Mouse (Mus musculus): ENCODE measurements around the gene Gm48551. TPM values are rescaled to one million over a fixed set of nuclear protein-coding genes. Genes with fewer than 3 reads are reported as not detected.

Gene Gm48551
- polyA plus RNA-seq, 1 experiment from 2014 or later = 8.8 TPM

DNA sequence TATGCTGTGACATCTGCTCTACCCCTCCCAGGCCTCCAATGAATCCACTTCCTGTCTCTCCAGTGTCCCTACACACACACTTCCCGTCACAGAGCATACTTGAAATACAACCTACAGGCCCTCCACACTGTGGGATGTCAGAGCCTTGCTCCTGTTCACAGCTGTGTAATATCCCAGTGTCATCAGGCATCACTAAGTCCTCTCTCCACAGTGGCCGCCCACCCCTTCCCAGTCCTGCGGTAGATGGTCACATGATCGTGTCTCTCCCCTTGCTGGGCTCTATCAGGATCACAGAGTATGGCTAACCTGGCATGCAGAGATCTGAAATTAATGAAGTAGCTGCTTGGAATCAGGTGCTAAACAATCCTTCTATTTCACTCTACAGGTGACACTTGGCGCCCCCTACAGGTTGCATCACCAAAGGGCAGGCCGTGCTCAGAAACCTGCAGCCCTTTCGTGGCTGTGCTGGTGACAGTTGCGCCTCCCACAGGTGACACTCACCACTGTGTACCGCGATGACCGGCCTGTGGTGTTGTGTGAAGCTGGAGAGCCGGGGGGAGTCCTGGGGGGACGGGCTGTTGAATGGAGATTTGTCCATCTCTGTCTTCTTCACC, 21.4 kb downstream of the Gm48551 start:
- Histone ChIP-seq H3K36me3 (ENCODE audit: control insufficient read depth, insufficient read depth) (peaks cover 7% of the 10 kb centered on the region; the same call in 1 of the 2 replicates), H3K9ac (replicated peaks; ENCODE audit: low read depth, low read length) (no peak overlapping the region), H3K4me3 (replicated peaks; ENCODE audit: low read length) (no peak overlapping the region), H3K4me2 (ENCODE audit: low read length) (no peak overlapping the region), H3K27me3 (replicated peaks; ENCODE audit: control insufficient read depth, insufficient read depth, low read length) (no peaks in the 10 kb centered on the region), H3K4me1 (replicated peaks; ENCODE audit: control insufficient read depth, insufficient read depth, low read length) (peaks cover 44% of the 10 kb centered on the region), H3K9me3 (ENCODE audit: control insufficient read depth, low read length) (no peaks in the 10 kb centered on the region), H3K27ac (ENCODE audit: low read length) (no peak overlapping the region)
- no peak for ATAC-seq
- WGBS = 43% methylated on average over 13 of the region's 13 CpGs

GRCm38 (mm10) chr10:81406504-81407440, 22.5 kb downstream of the Gm48551 start:
- Histone ChIP-seq H3K9me3 (ENCODE audit: control insufficient read depth, low read length) (no peaks in the 10 kb centered on the region), H3K4me1 (replicated peaks; ENCODE audit: control insufficient read depth, insufficient read depth, low read length) (peaks cover 41% of the 10 kb centered on the region), H3K9ac (replicated peaks; ENCODE audit: low read depth, low read length) (no peak overlapping the region), H3K36me3 (ENCODE audit: control insufficient read depth, insufficient read depth) (peaks cover 7% of the 10 kb centered on the region; the same call in 1 of the 2 replicates), H3K4me2 (ENCODE audit: low read length) (peak overlapping the region; percentile 7; the same call in 1 of the 2 replicates), H3K4me3 (replicated peaks; ENCODE audit: low read length) (no peak overlapping the region), H3K27me3 (replicated peaks; ENCODE audit: control insufficient read depth, insufficient read depth, low read length) (no peaks in the 10 kb centered on the region), H3K27ac (ENCODE audit: low read length) (no peak overlapping the region)
- WGBS = 36% methylated on average over 24 of the region's 24 CpGs
- ATAC-seq = no peak

- Histone ChIP-seq H3K9ac (replicated peaks; ENCODE audit: low read depth, low read length) (no peak overlapping the region), H3K36me3 (ENCODE audit: control insufficient read depth, insufficient read depth) (peaks cover 7% of the 10 kb centered on the region; the same call in 1 of the 2 replicates), H3K4me2 (ENCODE audit: low read length) (no peak overlapping the region), H3K4me3 (replicated peaks; ENCODE audit: low read length) (no peak overlapping the region), H3K9me3 (ENCODE audit: control insufficient read depth, low read length) (no peaks in the 10 kb centered on the region), H3K27me3 (replicated peaks; ENCODE audit: control insufficient read depth, insufficient read depth, low read length) (no peaks in the 10 kb centered on the region), H3K4me1 (replicated peaks; ENCODE audit: control insufficient read depth, insufficient read depth, low read length) (peaks cover 40% of the 10 kb centered on the region), H3K27ac (ENCODE audit: low read length) (no peak overlapping the region)
- no peak for ATAC-seq
- 29% methylated on average over 31 of the region's 31 CpGs for WGBS
These were observed 23.5 kb downstream of the Gm48551 start for GRCm38 (mm10) chr10:81407539-81408423.

GRCm38 (mm10) chr10:81408424-81408729, 24.1 kb downstream of the Gm48551 start:
- Histone ChIP-seq H3K9ac (replicated peaks; ENCODE audit: low read depth, low read length) (no peak overlapping the region), H3K27ac (ENCODE audit: low read length) (no peak overlapping the region), H3K4me2 (ENCODE audit: low read length) (no peak overlapping the region), H3K9me3 (ENCODE audit: control insufficient read depth, low read length) (no peaks in the 10 kb centered on the region), H3K27me3 (replicated peaks; ENCODE audit: control insufficient read depth, insufficient read depth, low read length) (no peaks in the 10 kb centered on the region), H3K4me3 (replicated peaks; ENCODE audit: low read length) (no peak overlapping the region), H3K4me1 (replicated peaks; ENCODE audit: control insufficient read depth, insufficient read depth, low read length) (peaks cover 35% of the 10 kb centered on the region), H3K36me3 (ENCODE audit: control insufficient read depth, insufficient read depth) (peaks cover 7% of the 10 kb centered on the region; the same call in 1 of the 2 replicates)
- 53% methylated on average over 13 of the region's 13 CpGs for WGBS
- ATAC-seq = no peak

DNA sequence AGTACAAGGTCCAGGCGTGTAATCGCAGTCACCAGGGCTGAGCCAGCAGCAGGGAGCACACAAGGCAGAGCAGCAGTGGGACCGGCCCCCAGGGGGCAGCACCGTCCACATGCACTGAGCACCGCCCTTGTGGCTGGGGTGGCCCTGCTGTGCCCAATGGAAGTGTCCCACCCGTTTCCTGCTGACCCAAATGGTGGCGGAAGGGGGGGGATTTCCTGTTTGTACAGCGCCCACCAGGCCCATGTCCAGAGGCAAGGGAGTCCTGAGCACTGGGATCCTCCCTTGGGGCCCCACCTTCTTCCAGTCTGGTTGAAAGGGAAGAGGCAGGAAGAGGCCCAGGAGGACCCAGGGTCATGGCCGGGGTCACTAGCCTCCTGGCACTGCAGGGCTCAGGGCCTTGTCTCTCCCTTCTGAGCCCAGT, 24.6 kb downstream of the Gm48551 start:
- Histone ChIP-seq H3K4me2 (ENCODE audit: low read length) (no peak overlapping the region), H3K4me3 (replicated peaks; ENCODE audit: low read length) (no peak overlapping the region), H3K27me3 (replicated peaks; ENCODE audit: control insufficient read depth, insufficient read depth, low read length) (no peaks in the 10 kb centered on the region), H3K36me3 (ENCODE audit: control insufficient read depth, insufficient read depth) (peaks cover 7% of the 10 kb centered on the region; the same call in 1 of the 2 replicates), H3K9me3 (ENCODE audit: control insufficient read depth, low read length) (no peaks in the 10 kb centered on the region), H3K9ac (replicated peaks; ENCODE audit: low read depth, low read length) (no peak overlapping the region), H3K4me1 (replicated peaks; ENCODE audit: control insufficient read depth, insufficient read depth, low read length) (peaks cover 39% of the 10 kb centered on the region), H3K27ac (ENCODE audit: low read length) (no peak overlapping the region)
- 21% methylated on average over 9 of the region's 9 CpGs for WGBS
- ATAC-seq = peak; percentile 32; the same call in 1 of the 2 replicates

GRCm38 (mm10) chr10:81409330-81409729, 25.1 kb downstream of the Gm48551 start:
- H3K4me2 ChIP-seq (ENCODE audit: low read length) = no peak overlapping the region
- peaks cover 43% of the 10 kb centered on the region for H3K4me1 ChIP-seq (replicated peaks; ENCODE audit: control insufficient read depth, insufficient read depth, low read length)
- no peaks in the 10 kb centered on the region for H3K9me3 ChIP-seq (ENCODE audit: control insufficient read depth, low read length)
- no peak for ATAC-seq
- H3K9ac ChIP-seq (replicated peaks; ENCODE audit: low read depth, low read length) = no peak overlapping the region
- H3K27ac ChIP-seq (ENCODE audit: low read length) = no peak overlapping the region
- no peak overlapping the region for H3K4me3 ChIP-seq (replicated peaks; ENCODE audit: low read length)
- H3K27me3 ChIP-seq (replicated peaks; ENCODE audit: control insufficient read depth, insufficient read depth, low read length) = no peaks in the 10 kb centered on the region
- 33% methylated on average over 7 of the region's 8 CpGs for WGBS
- H3K36me3 ChIP-seq (ENCODE audit: control insufficient read depth, insufficient read depth) = peaks cover 7% of the 10 kb centered on the region; the same call in 1 of the 2 replicates

GRCm38 (mm10) chr10:81410350-81410749, 26.1 kb downstream of the Gm48551 start:
- H3K4me2 ChIP-seq (ENCODE audit: low read length) = no peak overlapping the region
- H3K36me3 ChIP-seq (ENCODE audit: control insufficient read depth, insufficient read depth) = peaks cover 7% of the 10 kb centered on the region; the same call in 1 of the 2 replicates
- no peaks in the 10 kb centered on the region for H3K27me3 ChIP-seq (replicated peaks; ENCODE audit: control insufficient read depth, insufficient read depth, low read length)
- H3K27ac ChIP-seq (ENCODE audit: low read length) = no peak overlapping the region
- WGBS = 67% methylated on average over 4 of the region's 4 CpGs
- H3K9me3 ChIP-seq (ENCODE audit: control insufficient read depth, low read length) = no peaks in the 10 kb centered on the region
- peaks cover 50% of the 10 kb centered on the region for H3K4me1 ChIP-seq (replicated peaks; ENCODE audit: control insufficient read depth, insufficient read depth, low read length)
- ATAC-seq = no peak
- H3K4me3 ChIP-seq (replicated peaks; ENCODE audit: low read length) = no peak overlapping the region
- no peak overlapping the region for H3K9ac ChIP-seq (replicated peaks; ENCODE audit: low read depth, low read length)

GRCm38 (mm10) chr10:81410981-81411380, 26.7 kb downstream of the Gm48551 start:
- peaks cover 7% of the 10 kb centered on the region; the same call in 1 of the 2 replicates for H3K36me3 ChIP-seq (ENCODE audit: control insufficient read depth, insufficient read depth)
- H3K9ac ChIP-seq (replicated peaks; ENCODE audit: low read depth, low read length) = no peak overlapping the region
- no peak for ATAC-seq
- WGBS = 74% methylated on average over 9 of the region's 9 CpGs
- peak overlapping the region; percentile 76; the same call in 1 of the 2 replicates for H3K27ac ChIP-seq (ENCODE audit: low read length)
- peaks cover 50% of the 10 kb centered on the region for H3K4me1 ChIP-seq (replicated peaks; ENCODE audit: control insufficient read depth, insufficient read depth, low read length)
- no peak overlapping the region for H3K4me2 ChIP-seq (ENCODE audit: low read length)
- H3K9me3 ChIP-seq (ENCODE audit: control insufficient read depth, low read length) = no peaks in the 10 kb centered on the region
- H3K27me3 ChIP-seq (replicated peaks; ENCODE audit: control insufficient read depth, insufficient read depth, low read length) = no peaks in the 10 kb centered on the region
- no peak overlapping the region for H3K4me3 ChIP-seq (replicated peaks; ENCODE audit: low read length)

All from forebrain, embryonic 16.5 days (tissue).